Mouse (Mus musculus) limb, embryonic 12.5 days (tissue): ENCODE results near the gene Noc3l. TPM values are rescaled to one million over a fixed set of nuclear protein-coding genes. Genes with fewer than 3 reads are reported as not detected.

Source experiments
- ATAC-seq: fragments of 200-750 bp; cut with Nextera tagmentation; 2 replicates; pipeline ENCODE4 v1.8.0; 2017; ENCODE audit warnings: low read depth, moderate TSS enrichment; ENCODE audit not compliant: insufficient number of reproducible peaks, insufficient read depth, low FRiP score, low TSS enrichment
- H3K27ac ChIP-seq: fragments of 300-500 bp; sonication (generic); 2 replicates; pipeline ENCODE4 v1.5.1; 2016; ENCODE audit warnings: mild to moderate bottlenecking, moderate library complexity
- H3K27me3 ChIP-seq: fragments of 300-500 bp; sonication (generic); 2 replicates; pipeline ENCODE4 v1.6.1; 2016; ENCODE audit warnings: mild to moderate bottlenecking, moderate library complexity
- H3K36me3 ChIP-seq: fragments of 300-500 bp; sonication (generic); 2 replicates; pipeline ENCODE4 v1.6.1; 2016; ENCODE audit warnings: mild to moderate bottlenecking, moderate library complexity
- H3K4me1 ChIP-seq: fragments of 300-500 bp; sonication (generic); replicated peaks from 2 replicates; pipeline ENCODE4 v1.6.1; 2016
- H3K4me2 ChIP-seq: fragments of 300-500 bp; sonication (generic); 2 replicates; pipeline ENCODE4 v1.6.1; 2016; ENCODE audit warnings: mild to moderate bottlenecking, moderate library complexity
- H3K4me3 ChIP-seq: fragments of 300-500 bp; sonication (generic); replicated peaks from 2 replicates; pipeline ENCODE4 v1.5.1; 2016; ENCODE audit warnings: mild to moderate bottlenecking
- H3K9ac ChIP-seq: fragments of 300-500 bp; sonication (generic); replicated peaks from 2 replicates; pipeline ENCODE4 v1.6.1; 2016; ENCODE audit warnings: mild to moderate bottlenecking, moderate library complexity
- H3K9me3 ChIP-seq: fragments of 300-500 bp; sonication (generic); 2 replicates; pipeline ENCODE4 v1.6.1; 2016; ENCODE audit warnings: mild to moderate bottlenecking, moderate library complexity
- WGBS: fragments of 180-500 bp; shearing (Covaris S2); methylation state at CpG from one replicate; pipeline ENCODE4 v1.1.7; 2016; 5-methylcytosine and 5-hydroxymethylcytosine counted together
- polyA plus RNA-seq: library from polyadenylated mRNA; unstranded; fragments of >200 nt; fragmentation: Nextera tagmentation; extraction: Ambion mirVana; gene quantifications from 2 replicates; pipeline ENCODE4 v1.2.1, GENCODE M21; 2016

Noc3l gene
- 10.0 and 11.1 TPM in 2 replicates for polyA plus RNA-seq

GRCm38 (mm10) chr19:38818766-38819426 lies at the start of gene Noc3l:
Gene Noc3l, minus strand, starts transcription at chr19:38819237.
- ATAC-seq, result peak; percentile 97
- Histone ChIP-seq H3K27me3 (no peaks in the 10 kb centered on the region), H3K4me3 (peak within 1 kb of the TSS; percentile 83), H3K4me2 (peak within 1 kb of the TSS; percentile 86), H3K27ac (peak within 1 kb of the TSS; percentile 56), H3K4me1 (peaks cover 11% of the 10 kb centered on the region), H3K9ac (peak within 1 kb of the TSS; percentile 79), H3K36me3 (peaks cover 26% of the 10 kb centered on the region), H3K9me3 (no peaks in the 10 kb centered on the region)
- WGBS, result under 1% methylated on average over 38 of the region's 38 CpGs

- Histone ChIP-seq H3K4me2 (no peak overlapping the region), H3K4me3 (no peak overlapping the region), H3K27ac (no peak overlapping the region), H3K27me3 (no peaks in the 10 kb centered on the region), H3K9ac (no peak overlapping the region), H3K9me3 (no peaks in the 10 kb centered on the region), H3K36me3 (no peaks in the 10 kb centered on the region), H3K4me1 (no peaks in the 10 kb centered on the region)
- no peak for ATAC-seq
- WGBS, result 91% methylated on average over 6 of the region's 6 CpGs
Measured at GRCm38 (mm10) chr19:38862523-38862922, 43.5 kb upstream of the Noc3l start.

- no peak overlapping the region for H3K9ac ChIP-seq
- ATAC-seq, result no peak
- WGBS, result 87% methylated on average over 3 of the region's 3 CpGs
- H3K9me3 ChIP-seq, result no peaks in the 10 kb centered on the region
- H3K36me3 ChIP-seq, result no peaks in the 10 kb centered on the region
- H3K4me2 ChIP-seq, result no peak overlapping the region
- no peak overlapping the region for H3K27ac ChIP-seq
- no peaks in the 10 kb centered on the region for H3K4me1 ChIP-seq
- H3K4me3 ChIP-seq, result no peak overlapping the region
- no peaks in the 10 kb centered on the region for H3K27me3 ChIP-seq
Measured at GRCm38 (mm10) chr19:38858224-38858623, 39.2 kb upstream of the Noc3l start.

GRCm38 (mm10) chr19:38846373-38846772 lies 27.3 kb upstream of the Noc3l start:
- no peaks in the 10 kb centered on the region for H3K4me1 ChIP-seq
- no peak overlapping the region for H3K9ac ChIP-seq
- H3K27me3 ChIP-seq, result no peaks in the 10 kb centered on the region
- peak overlapping the region; percentile 42; the same call in 1 of the 2 replicates for H3K27ac ChIP-seq
- 0 out of 2 replicates have a peak, but pooled peaks cover 4% of the 10 kb centered on the region for H3K9me3 ChIP-seq
- H3K36me3 ChIP-seq, result no peaks in the 10 kb centered on the region; the same call in 1 of the 2 replicates
- ATAC-seq, result no peak
- H3K4me3 ChIP-seq, result no peak overlapping the region
- WGBS, result 63% methylated on average over 2 of the region's 2 CpGs
- no peak overlapping the region for H3K4me2 ChIP-seq

GRCm38 (mm10) chr19:38844817-38845216 lies 25.8 kb upstream of the Noc3l start:
- no peak overlapping the region for H3K4me3 ChIP-seq
- no peaks in the 10 kb centered on the region; the same call in 1 of the 2 replicates for H3K36me3 ChIP-seq
- no peaks in the 10 kb centered on the region for H3K27me3 ChIP-seq
- WGBS, result 84% methylated on average over 5 of the region's 5 CpGs
- no peak overlapping the region for H3K27ac ChIP-seq
- ATAC-seq, result no peak
- H3K9me3 ChIP-seq, result 0 out of 2 replicates have a peak, but pooled peaks cover 4% of the 10 kb centered on the region
- H3K9ac ChIP-seq, result no peak overlapping the region
- no peak overlapping the region for H3K4me2 ChIP-seq
- H3K4me1 ChIP-seq, result no peaks in the 10 kb centered on the region

- Histone ChIP-seq H3K36me3 (no peaks in the 10 kb centered on the region), H3K9me3 (no peaks in the 10 kb centered on the region), H3K4me2 (peak overlapping the region; percentile 64), H3K27me3 (no peaks in the 10 kb centered on the region), H3K9ac (peak overlapping the region; percentile 85), H3K4me1 (peaks cover 6% of the 10 kb centered on the region; the same call in 1 of the 2 replicates), H3K4me3 (peak overlapping the region; percentile 86), H3K27ac (peak overlapping the region; percentile 89)
- no peak for ATAC-seq
- under 1% methylated on average over 54 of the region's 54 CpGs for WGBS
Measured at GRCm38 (mm10) chr19:38837171-38837641, 18.2 kb upstream of the Noc3l start.

GRCm38 (mm10) chr19:38836438-38837170 lies 17.6 kb upstream of the Noc3l start, which contains the start of gene Tbc1d12:
Gene Tbc1d12, plus strand, starts transcription at chr19:38836579.
- Histone ChIP-seq H3K4me3 (peak within 1 kb of the TSS; percentile 86), H3K4me1 (peaks cover 6% of the 10 kb centered on the region; the same call in 1 of the 2 replicates), H3K27ac (peak within 1 kb of the TSS; percentile 89), H3K9ac (peak within 1 kb of the TSS; percentile 85), H3K36me3 (no peaks in the 10 kb centered on the region), H3K9me3 (no peaks in the 10 kb centered on the region), H3K4me2 (peak within 1 kb of the TSS; percentile 64), H3K27me3 (no peaks in the 10 kb centered on the region)
- WGBS, result under 1% methylated on average over 84 of the region's 101 CpGs
- peak; percentile 90 for ATAC-seq

GRCm38 (mm10) chr19:38836084-38836437 lies 17.0 kb upstream of the Noc3l start:
- ATAC-seq, result no peak
- Histone ChIP-seq H3K4me2 (peak overlapping the region; percentile 64), H3K4me1 (peaks cover 6% of the 10 kb centered on the region; the same call in 1 of the 2 replicates), H3K36me3 (no peaks in the 10 kb centered on the region), H3K4me3 (peak overlapping the region; percentile 86), H3K27me3 (no peaks in the 10 kb centered on the region), H3K9me3 (no peaks in the 10 kb centered on the region), H3K9ac (peak overlapping the region; percentile 85; the same call in 1 of the 2 replicates), H3K27ac (no peak overlapping the region; the same call in 1 of the 2 replicates)
- WGBS, result 23% methylated on average over 10 of the region's 10 CpGs

GRCm38 (mm10) chr19:38833224-38833623 lies 14.2 kb upstream of the Noc3l start:
- 45% methylated on average over 1 of the region's 1 CpGs for WGBS

GRCm38 (mm10) chr19:38820186-38820804 lies 1.3 kb upstream of the Noc3l start:
- WGBS, result 79% methylated on average over 4 of the region's 4 CpGs
- no peak for ATAC-seq
- no peaks in the 10 kb centered on the region for H3K9me3 ChIP-seq

More at GRCm38 (mm10) chr19:38833224-38833623, 14.2 kb upstream of the Noc3l start:
- Histone ChIP-seq H3K4me1 (peaks cover 5% of the 10 kb centered on the region; the same call in 1 of the 2 replicates), H3K9ac (no peak overlapping the region), H3K4me2 (no peak overlapping the region), H3K9me3 (no peaks in the 10 kb centered on the region), H3K27ac (no peak overlapping the region), H3K27me3 (no peaks in the 10 kb centered on the region), H3K4me3 (no peak overlapping the region), H3K36me3 (no peaks in the 10 kb centered on the region)
- no peak for ATAC-seq

GRCm38 (mm10) chr19:38819427-38819802 lies 378 bp upstream of the Noc3l start:
- Histone ChIP-seq H3K36me3 (peaks cover 20% of the 10 kb centered on the region), H3K27ac (peak overlapping the region; percentile 24), H3K4me2 (peak overlapping the region; percentile 86), H3K9ac (peak overlapping the region; percentile 79), H3K4me1 (peaks cover 11% of the 10 kb centered on the region), H3K27me3 (no peaks in the 10 kb centered on the region), H3K4me3 (peak overlapping the region; percentile 83), H3K9me3 (no peaks in the 10 kb centered on the region)
- WGBS, result 15% methylated on average over 16 of the region's 16 CpGs
- 0 out of 2 replicates have a peak, but pooled peaks have one; percentile 24 for ATAC-seq

More at GRCm38 (mm10) chr19:38820186-38820804, 1.3 kb upstream of the Noc3l start:
- Histone ChIP-seq H3K9ac (no peak overlapping the region), H3K4me1 (peaks cover 11% of the 10 kb centered on the region), H3K36me3 (peaks cover 12% of the 10 kb centered on the region), H3K4me3 (no peak overlapping the region), H3K27me3 (no peaks in the 10 kb centered on the region), H3K27ac (no peak overlapping the region), H3K4me2 (no peak overlapping the region)
